Mouse (Mus musculus) hindbrain, embryonic 15.5 days (tissue): ENCODE data around the gene Fgf8. TPM values are rescaled to one million over a fixed set of nuclear protein-coding genes. Genes with fewer than 3 reads are reported as not detected.
A peak's percentile ranks its signal among the peaks of the same experiment; 100 is the strongest.

Source experiments
- ATAC-seq: fragments of 200-750 bp; cut with Nextera tagmentation; 2 replicates; pipeline ENCODE4 v1.8.0; 2017; ENCODE audit warnings: low read depth, moderate number of reproducible peaks, moderate TSS enrichment; ENCODE audit not compliant: low FRiP score
- H3K27ac ChIP-seq: fragments of 300-500 bp; sonication (generic); replicated peaks from 2 replicates; pipeline ENCODE4 v1.5.1; 2015; ENCODE audit warnings: mild to moderate bottlenecking, inconsistent platforms
- H3K27me3 ChIP-seq: fragments of 300-500 bp; sonication (generic); 2 replicates; pipeline ENCODE4 v1.6.1; 2015; ENCODE audit warnings: control low read depth, inconsistent platforms
- H3K36me3 ChIP-seq: fragments of 300-500 bp; sonication (generic); 2 replicates; pipeline ENCODE4 v1.6.1; 2015; ENCODE audit warnings: control low read depth, inconsistent platforms
- H3K4me1 ChIP-seq: fragments of 300-500 bp; sonication (generic); replicated peaks from 2 replicates; pipeline ENCODE4 v1.6.1; 2015; ENCODE audit warnings: control low read depth, inconsistent platforms
- H3K4me2 ChIP-seq: fragments of 300-500 bp; sonication (generic); 2 replicates; pipeline ENCODE4 v1.6.1; 2015; ENCODE audit warnings: moderate library complexity, mild to moderate bottlenecking, inconsistent platforms
- H3K4me3 ChIP-seq: fragments of 300-500 bp; sonication (generic); 2 replicates; pipeline ENCODE4 v1.5.1; 2015; ENCODE audit warnings: mild to moderate bottlenecking, inconsistent platforms
- H3K9ac ChIP-seq: fragments of 300-500 bp; sonication (generic); 2 replicates; pipeline ENCODE4 v1.6.1; 2015; ENCODE audit warnings: inconsistent platforms
- H3K9me3 ChIP-seq: fragments of 300-500 bp; sonication (generic); 2 replicates; pipeline ENCODE4 v1.6.1; 2016; ENCODE audit warnings: control low read depth, inconsistent platforms
- WGBS: fragments of 180-500 bp; shearing (Covaris S2); methylation state at CpG from one replicate; pipeline ENCODE4 v1.1.7; 2015; 5-methylcytosine and 5-hydroxymethylcytosine counted together
- polyA plus RNA-seq: library from polyadenylated mRNA; unstranded; fragments of >200 nt; fragmentation: Nextera tagmentation; extraction: Ambion mirVana; gene quantifications from 2 replicates; pipeline ENCODE4 v1.2.1, GENCODE M21; 2015

The Fgf8 gene
- polyA plus RNA-seq, 1 experiment from 2014 or later = 0.47 TPM

GRCm38 (mm10) chr19:45781676-45782075 lies 39.0 kb upstream of the Fgf8 start:
- peak overlapping the region; percentile 66 for H3K4me2 ChIP-seq
- H3K4me1 ChIP-seq = peaks cover 51% of the 10 kb centered on the region
- H3K27ac ChIP-seq = no peak overlapping the region
- H3K9me3 ChIP-seq = no peaks in the 10 kb centered on the region
- 53% methylated on average over 8 of the region's 8 CpGs for WGBS
- H3K27me3 ChIP-seq = no peaks in the 10 kb centered on the region
- peaks cover 21% of the 10 kb centered on the region for H3K36me3 ChIP-seq
- no peak for ATAC-seq
- H3K9ac ChIP-seq = no peak overlapping the region
- H3K4me3 ChIP-seq = peak overlapping the region; percentile 65

GRCm38 (mm10) chr19:45780350-45780915 lies 37.7 kb upstream of the Fgf8 start:
- H3K36me3 ChIP-seq = peaks cover 32% of the 10 kb centered on the region
- H3K4me1 ChIP-seq = peaks cover 51% of the 10 kb centered on the region
- no peak overlapping the region for H3K9ac ChIP-seq
- H3K9me3 ChIP-seq = no peaks in the 10 kb centered on the region
- no peaks in the 10 kb centered on the region for H3K27me3 ChIP-seq
- H3K4me2 ChIP-seq = peak overlapping the region; percentile 66
- 0 out of 2 replicates have a peak overlapping the region, but pooled peaks have one; percentile 65 for H3K4me3 ChIP-seq
- H3K27ac ChIP-seq = no peak overlapping the region
- WGBS = 89% methylated on average over 13 of the region's 13 CpGs
- no peak for ATAC-seq

- Histone ChIP-seq H3K36me3 (peaks cover 78% of the 10 kb centered on the region), H3K4me2 (no peak overlapping the region), H3K27me3 (no peaks in the 10 kb centered on the region), H3K27ac (no peak overlapping the region), H3K9ac (no peak overlapping the region), H3K9me3 (no peaks in the 10 kb centered on the region), H3K4me3 (no peak overlapping the region), H3K4me1 (peaks cover 28% of the 10 kb centered on the region)
- no peak for ATAC-seq
- WGBS = 80% methylated on average over 2 of the region's 2 CpGs
These were observed 32.8 kb upstream of the Fgf8 start for GRCm38 (mm10) chr19:45775486-45775885.

- WGBS = 94% methylated on average over 5 of the region's 5 CpGs
- H3K4me2 ChIP-seq = no peak overlapping the region
- no peaks in the 10 kb centered on the region for H3K4me1 ChIP-seq
- peaks cover 91% of the 10 kb centered on the region for H3K36me3 ChIP-seq
- H3K27ac ChIP-seq = no peak overlapping the region
- no peak overlapping the region for H3K4me3 ChIP-seq
- ATAC-seq = no peak
- H3K27me3 ChIP-seq = no peaks in the 10 kb centered on the region
- H3K9ac ChIP-seq = no peak overlapping the region
- H3K9me3 ChIP-seq = no peaks in the 10 kb centered on the region
These were observed 28.8 kb upstream of the Fgf8 start for GRCm38 (mm10) chr19:45771501-45771900.

GRCm38 (mm10) chr19:45760810-45761209 lies 18.1 kb upstream of the Fgf8 start:
- Histone ChIP-seq H3K4me2 (no peak overlapping the region), H3K36me3 (peaks cover 85% of the 10 kb centered on the region), H3K4me3 (no peak overlapping the region), H3K27me3 (no peaks in the 10 kb centered on the region), H3K27ac (no peak overlapping the region), H3K9ac (no peak overlapping the region), H3K9me3 (no peaks in the 10 kb centered on the region), H3K4me1 (no peaks in the 10 kb centered on the region)
- 94% methylated on average over 3 of the region's 3 CpGs for WGBS
- ATAC-seq = no peak

- H3K4me3 ChIP-seq = no peak overlapping the region
- 93% methylated on average over 5 of the region's 5 CpGs for WGBS
- no peak overlapping the region for H3K27ac ChIP-seq
- H3K4me2 ChIP-seq = no peak overlapping the region
- no peaks in the 10 kb centered on the region for H3K4me1 ChIP-seq
- no peaks in the 10 kb centered on the region for H3K9me3 ChIP-seq
- no peak overlapping the region for H3K9ac ChIP-seq
- peaks cover 90% of the 10 kb centered on the region for H3K36me3 ChIP-seq
- H3K27me3 ChIP-seq = no peaks in the 10 kb centered on the region
- ATAC-seq = no peak
These were observed 16.0 kb upstream of the Fgf8 start for GRCm38 (mm10) chr19:45758671-45759070.

GRCm38 (mm10) chr19:45753551-45753950 lies 10.8 kb upstream of the Fgf8 start:
- Histone ChIP-seq H3K4me3 (no peak overlapping the region), H3K9ac (no peak overlapping the region), H3K27me3 (no peaks in the 10 kb centered on the region), H3K4me1 (peaks cover 8% of the 10 kb centered on the region), H3K9me3 (no peaks in the 10 kb centered on the region), H3K27ac (no peak overlapping the region), H3K4me2 (no peak overlapping the region), H3K36me3 (peaks cover 64% of the 10 kb centered on the region)
- WGBS = 90% methylated on average over 3 of the region's 3 CpGs
- no peak for ATAC-seq

- no peak for ATAC-seq
- WGBS = 91% methylated on average over 7 of the region's 7 CpGs
- H3K4me2 ChIP-seq = no peak overlapping the region
- no peak overlapping the region for H3K27ac ChIP-seq
- H3K36me3 ChIP-seq = peaks cover 49% of the 10 kb centered on the region
- H3K27me3 ChIP-seq = no peaks in the 10 kb centered on the region
- peaks cover 15% of the 10 kb centered on the region for H3K4me1 ChIP-seq
- H3K4me3 ChIP-seq = no peak overlapping the region
- H3K9me3 ChIP-seq = no peaks in the 10 kb centered on the region
- H3K9ac ChIP-seq = no peak overlapping the region
These were observed 9.2 kb upstream of the Fgf8 start for GRCm38 (mm10) chr19:45751881-45752280.

GRCm38 (mm10) chr19:45749243-45750043 lies 6.7 kb upstream of the Fgf8 start, which contains the start of gene Npm3:
TSS of gene Npm3 (minus strand) at chr19:45749591.
- peak; percentile 92 for ATAC-seq
- Histone ChIP-seq H3K9me3 (no peaks in the 10 kb centered on the region), H3K9ac (peak within 1 kb of the TSS; percentile 86), H3K27me3 (peaks cover 23% of the 10 kb centered on the region), H3K27ac (peak within 1 kb of the TSS; percentile 53; the same call in 1 of the 2 replicates), H3K36me3 (peaks cover 26% of the 10 kb centered on the region), H3K4me2 (peak within 1 kb of the TSS; percentile 97), H3K4me1 (peaks cover 22% of the 10 kb centered on the region), H3K4me3 (peak within 1 kb of the TSS; percentile 92)
- WGBS = under 1% methylated on average over 59 of the region's 60 CpGs

GRCm38 (mm10) chr19:45748691-45749242 lies 6.1 kb upstream of the Fgf8 start:
- H3K9me3 ChIP-seq = no peaks in the 10 kb centered on the region
- WGBS = 2% methylated on average over 33 of the region's 33 CpGs
- peak overlapping the region; percentile 92 for H3K4me3 ChIP-seq
- peaks cover 19% of the 10 kb centered on the region for H3K36me3 ChIP-seq
- peaks cover 22% of the 10 kb centered on the region for H3K4me1 ChIP-seq
- ATAC-seq = peak; percentile 51
- 0 out of 2 replicates have a peak overlapping the region, but pooled peaks have one; percentile 53 for H3K27ac ChIP-seq
- peaks cover 29% of the 10 kb centered on the region for H3K27me3 ChIP-seq
- H3K4me2 ChIP-seq = peak overlapping the region; percentile 97
- H3K9ac ChIP-seq = peak overlapping the region; percentile 86

GRCm38 (mm10) chr19:45748206-45748605 lies 5.5 kb upstream of the Fgf8 start:
- peak overlapping the region; percentile 97 for H3K4me2 ChIP-seq
- H3K9ac ChIP-seq = peak overlapping the region; percentile 86; the same call in 1 of the 2 replicates
- H3K36me3 ChIP-seq = peaks cover 16% of the 10 kb centered on the region
- H3K4me3 ChIP-seq = peak overlapping the region; percentile 92
- H3K27ac ChIP-seq = no peak overlapping the region
- H3K9me3 ChIP-seq = no peaks in the 10 kb centered on the region
- H3K4me1 ChIP-seq = peaks cover 24% of the 10 kb centered on the region
- WGBS = 59% methylated on average over 9 of the region's 9 CpGs
- peaks cover 35% of the 10 kb centered on the region for H3K27me3 ChIP-seq
- no peak for ATAC-seq
